Mouse (Mus musculus): ENCODE results near the gene Tmeff1. TPM values are rescaled to one million over a fixed set of nuclear protein-coding genes. Genes with fewer than 3 reads are reported as not detected.

Tmeff1 gene
- polyA plus RNA-seq, 1 experiment from 2014 or later: 59.5 TPM

Other genes with a start within 250 kb of the Tmeff1 start
- gene Tex10, start 111.7 kb upstream of the Tmeff1 start, polyA plus RNA-seq (2015; fragmentation: Nextera tagmentation; extraction: Ambion mirVana): 60.8 and 62.7 TPM in 2 replicates
- 34.9 and 43.3 TPM in 2 replicates for gene Msantd3, start 45.2 kb upstream of the Tmeff1 start, polyA plus RNA-seq (2015; fragmentation: Nextera tagmentation; extraction: Ambion mirVana)
- gene Cavin4, start 78.3 kb downstream of the Tmeff1 start, polyA plus RNA-seq (2015; fragmentation: Nextera tagmentation; extraction: Ambion mirVana): 1.0 and 1.2 TPM in 2 replicates